Mouse (Mus musculus): ENCODE measurements at regions not wholly inside any gene's neighbourhood (a gene's known extent, or its start where the extent isn't known, plus 50 kb on each side); places are given as distances from the start of the nearest gene placed in this dataset.
A peak's percentile ranks its signal among the peaks of the same experiment; 100 is the strongest.
"Not testable (repeated sequence)": the region's sequence is repeated elsewhere in the genome, so short reads cannot be mapped to it uniquely, and the experiment has no call there.

GRCm38 (mm10) chr5:78075203-78075602 is 667.4 kb upstream of the Igfbp7 start:
- no peak for TF ChIP-seq CTCF (IDR thresholded peaks at IDR 0.05)
- no peak for DNase-seq (ENCODE audit: low read depth, low spot score)
- no peak for ATAC-seq

GRCm38 (mm10) chr5:78032554-78033250 is 624.9 kb upstream of the Igfbp7 start:
- no peaks in the 10 kb centered on the region for H3K27me3 ChIP-seq
- DNase-seq (ENCODE audit: low read depth, low spot score) (no peak), ATAC-seq (no peak)
- no peak for TF ChIP-seq CTCF (IDR thresholded peaks at IDR 0.05)
- in situ Hi-C loops (cut with MboI; ENCODE audit: low pct_unique_long_range_greater_than_20kb) = no loop called here
- ChIA-PET POLR2A (no interaction called here), CTCF (interaction anchor here (1.1 to 1.6 kb wide), 2 partner anchors 11 to 19 kb away, joined by 3 read pairs; no protein-coding TSS in a partner anchor)

More at GRCm38 (mm10) chr5:78075203-78075602, 667.4 kb upstream of the Igfbp7 start:
- in situ Hi-C loops (cut with MboI; ENCODE audit: low pct_unique_long_range_greater_than_20kb) = no loop called here
- H3K27me3 ChIP-seq = no peaks in the 10 kb centered on the region
- ChIA-PET CTCF (interaction anchor here (1.1 kb wide), 2 partner anchors 9 to 11 kb away, joined by 3 read pairs; no protein-coding TSS in a partner anchor), POLR2A (no interaction called here)

DNA sequence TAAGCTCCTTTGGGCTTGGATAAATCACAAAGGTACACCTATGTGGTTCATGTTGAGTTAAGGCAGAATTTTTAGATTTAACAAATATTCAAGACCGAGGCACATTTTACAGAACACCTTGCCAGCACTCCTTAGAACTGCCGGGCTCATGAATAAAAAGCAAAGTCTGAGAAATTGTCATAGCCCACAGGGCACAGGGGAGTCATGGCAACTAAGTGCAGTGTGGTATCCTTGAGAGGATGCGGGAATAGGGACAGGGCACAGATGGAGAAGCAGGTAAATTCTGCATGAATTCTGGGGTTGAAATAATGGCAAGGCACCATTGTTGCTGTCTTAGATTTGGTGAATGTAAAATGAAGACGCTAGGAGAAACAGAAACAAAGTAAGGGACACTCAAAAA is 609.7 kb upstream of the Igfbp7 start:
- ATAC-seq = no peak
- TF ChIP-seq CTCF (IDR thresholded peaks at IDR 0.05) = no peak
- in situ Hi-C loops (cut with MboI; ENCODE audit: low pct_unique_long_range_greater_than_20kb) = no loop called here
- no peaks in the 10 kb centered on the region for H3K27me3 ChIP-seq
- DNase-seq (ENCODE audit: low read depth, low spot score) = no peak
- ChIA-PET CTCF (interaction anchor here (0.7 kb wide), 1 partner anchor 108 kb away, joined by 3 read pairs; no protein-coding TSS in a partner anchor), POLR2A (no interaction called here)

- no peaks in the 10 kb centered on the region for H3K27me3 ChIP-seq
- ChIA-PET CTCF (interaction anchor here (1.3 kb wide), 1 partner anchor 10 kb away, joined by 4 read pairs; no protein-coding TSS in a partner anchor), POLR2A (interaction anchor here (0.9 kb wide), 1 partner anchor 29 kb away, joined by 3 read pairs; no protein-coding TSS in a partner anchor)
- TF ChIP-seq CTCF (IDR thresholded peaks at IDR 0.05) = no peak
- no peak for ATAC-seq
- in situ Hi-C loops (cut with MboI; ENCODE audit: low pct_unique_long_range_greater_than_20kb) = no loop called here
- DNase-seq (ENCODE audit: low read depth, low spot score) = no peak
These were observed 578.7 kb upstream of the Igfbp7 start for GRCm38 (mm10) chr5:77986449-77987047.

DNA sequence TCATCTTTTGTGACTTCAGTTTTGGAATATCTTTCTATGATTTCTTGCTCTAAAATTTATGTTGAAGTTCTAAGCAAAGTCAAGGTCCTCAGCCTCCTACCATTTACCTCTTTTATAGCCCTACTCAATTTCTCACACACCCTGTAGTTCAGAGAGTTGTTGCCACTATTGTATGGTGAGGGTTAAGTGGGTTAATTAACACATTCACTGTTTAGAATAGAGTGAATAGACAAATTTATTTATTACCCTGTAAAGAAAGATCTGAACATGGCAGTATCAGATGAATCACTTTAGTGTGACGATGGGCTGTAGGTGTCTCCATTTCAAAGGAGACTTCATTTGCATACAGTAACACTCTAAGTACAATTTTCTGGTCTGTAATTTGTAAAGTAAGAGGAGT is 577.4 kb upstream of the Igfbp7 start:
- TF ChIP-seq CTCF (IDR thresholded peaks at IDR 0.05) = no peak
- no peaks in the 10 kb centered on the region for H3K27me3 ChIP-seq
- ChIA-PET CTCF (no interaction called here), POLR2A (no interaction called here)
- in situ Hi-C loops (cut with MboI; ENCODE audit: low pct_unique_long_range_greater_than_20kb) = no loop called here
- DNase-seq (ENCODE audit: low read depth, low spot score) (no peak), ATAC-seq (no peak)

DNA sequence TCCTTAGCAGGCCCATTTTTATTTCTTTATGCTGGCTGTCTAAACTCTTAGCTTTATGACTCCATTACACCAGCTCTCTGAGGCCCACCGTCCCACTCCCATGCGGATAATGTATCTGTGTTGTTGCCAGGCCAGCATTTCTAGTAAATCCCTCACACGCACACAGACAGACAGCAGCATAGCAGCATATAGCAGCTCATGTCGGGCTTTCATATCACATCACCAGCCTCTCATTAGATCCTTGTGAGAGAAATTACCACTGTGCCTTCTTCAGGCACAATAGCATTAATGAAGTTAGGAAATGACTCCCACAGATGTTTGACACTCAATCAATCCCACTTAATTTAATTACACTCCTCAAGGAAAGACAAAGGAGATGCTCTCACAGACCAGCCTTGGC is 532.2 kb upstream of the Igfbp7 start:
- CTCF ChIA-PET; ATAC-seq; H3K27me3 ChIP-seq; DNase-seq (ENCODE audit: low read depth, low spot score); POLR2A ChIA-PET; in situ Hi-C loops (cut with MboI; ENCODE audit: low pct_unique_long_range_greater_than_20kb): not testable (repeated sequence)

DNA sequence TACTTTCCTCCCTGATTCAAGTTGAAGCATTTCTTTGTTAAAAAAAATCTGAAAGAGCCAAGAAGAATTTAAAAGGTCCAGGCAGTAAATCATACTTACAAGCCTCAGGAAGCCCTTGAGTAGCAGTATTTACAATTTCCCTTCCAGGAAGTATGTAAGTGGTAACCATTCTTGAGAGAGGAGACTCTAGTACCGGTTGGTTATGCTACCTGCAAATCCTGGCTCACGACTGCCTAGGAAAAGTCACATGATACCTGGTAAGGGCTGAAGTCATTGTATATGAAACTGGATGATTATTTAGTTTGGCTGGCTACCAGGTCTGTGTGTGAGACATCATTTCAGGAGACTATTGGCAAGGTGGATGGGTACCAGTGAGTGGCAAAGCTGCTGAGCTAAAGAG is 524.0 kb upstream of the Igfbp7 start:
- ATAC-seq (no peak), DNase-seq (ENCODE audit: low read depth, low spot score) (no peak)
- CTCF ChIA-PET = no interaction called here
- TF ChIP-seq CTCF (IDR thresholded peaks at IDR 0.05) = no peak
- peaks cover 4% of the 10 kb centered on the region for H3K27me3 ChIP-seq
- POLR2A ChIA-PET = no interaction called here
- in situ Hi-C loops (cut with MboI; ENCODE audit: low pct_unique_long_range_greater_than_20kb) = no loop called here

DNA sequence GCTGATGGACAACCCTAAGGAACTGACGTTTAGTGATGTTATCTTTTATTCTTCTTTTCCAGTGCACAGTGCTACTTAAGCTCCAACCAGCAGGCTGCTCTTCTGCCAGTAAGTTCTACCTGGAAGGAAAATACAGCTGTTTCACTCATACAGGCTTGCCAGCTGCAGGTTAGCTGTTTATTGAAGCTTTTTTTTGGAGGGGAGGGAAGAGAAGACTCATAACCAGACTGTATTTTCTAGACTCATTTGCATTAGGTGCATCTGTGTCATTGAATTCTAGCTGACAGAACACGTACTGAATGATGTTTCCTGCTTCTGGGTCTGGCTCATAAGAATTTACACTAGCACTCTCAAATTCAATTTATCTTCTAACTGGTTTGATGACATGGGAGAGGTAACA is 513.3 kb upstream of the Igfbp7 start:
- H3K27me3 ChIP-seq = peaks cover 33% of the 10 kb centered on the region
- DNase-seq (ENCODE audit: low read depth, low spot score) (no peak), ATAC-seq (no peak)
- in situ Hi-C loops (cut with MboI; ENCODE audit: low pct_unique_long_range_greater_than_20kb) = no loop called here
- ChIA-PET CTCF (interaction anchor here (1.2 kb wide), 1 partner anchor 13 kb away, joined by 3 read pairs; no protein-coding TSS in a partner anchor), POLR2A (no interaction called here)
- TF ChIP-seq CTCF (IDR thresholded peaks at IDR 0.05) = no peak

- in situ Hi-C loops (cut with MboI; ENCODE audit: low pct_unique_long_range_greater_than_20kb) = no loop called here
- ChIA-PET POLR2A (no interaction called here), CTCF (no interaction called here)
- ATAC-seq (no peak), DNase-seq (ENCODE audit: low read depth, low spot score) (no peak)
- peaks cover 33% of the 10 kb centered on the region for H3K27me3 ChIP-seq
- no peak for TF ChIP-seq CTCF (IDR thresholded peaks at IDR 0.05)
These were observed 509.3 kb upstream of the Igfbp7 start for GRCm38 (mm10) chr5:77917086-77917676.

DNA sequence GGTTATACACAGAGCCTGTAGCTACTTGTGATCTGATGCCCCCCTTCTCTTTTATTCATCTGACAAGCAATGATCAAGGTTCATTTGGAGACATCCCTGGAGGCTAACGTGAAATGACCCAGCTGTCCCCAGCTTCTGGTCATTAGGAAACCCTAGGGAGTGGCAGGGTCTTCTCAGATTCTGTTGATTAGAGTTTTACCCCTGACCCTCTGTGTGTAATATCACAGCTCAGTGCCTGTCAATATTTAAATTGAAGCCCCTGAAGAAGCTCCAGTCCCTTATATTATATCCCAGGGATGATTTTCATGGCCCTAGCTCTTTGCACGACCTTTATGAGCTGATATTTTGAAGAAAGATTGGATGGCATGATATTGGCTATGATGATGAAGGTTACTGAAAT is 508.5 kb upstream of the Igfbp7 start:
- CTCF ChIA-PET = no interaction called here
- no peak for ATAC-seq
- DNase-seq (ENCODE audit: low read depth, low spot score) = no peak
- no peak for TF ChIP-seq CTCF (IDR thresholded peaks at IDR 0.05)
- in situ Hi-C loops (cut with MboI; ENCODE audit: low pct_unique_long_range_greater_than_20kb) = no loop called here
- peaks cover 27% of the 10 kb centered on the region for H3K27me3 ChIP-seq
- POLR2A ChIA-PET = no interaction called here

- CTCF ChIA-PET = interaction anchor here (0.6 to 1.8 kb wide), 7 partner anchors 11 to 391 kb away, joined by 3 to 8 read pairs (median 3); no protein-coding TSS in a partner anchor
- TF ChIP-seq CTCF (IDR thresholded peaks at IDR 0.05) = peak; percentile 69
- H3K27me3 ChIP-seq = peaks cover 8% of the 10 kb centered on the region
- POLR2A ChIA-PET = no interaction called here
- ATAC-seq (peak; percentile 47), DNase-seq (ENCODE audit: low read depth, low spot score) (no peak)
- in situ Hi-C loops (cut with MboI; ENCODE audit: low pct_unique_long_range_greater_than_20kb) = no loop called here
These were observed 501.4 kb upstream of the Igfbp7 start for GRCm38 (mm10) chr5:77909218-77909617.

DNA sequence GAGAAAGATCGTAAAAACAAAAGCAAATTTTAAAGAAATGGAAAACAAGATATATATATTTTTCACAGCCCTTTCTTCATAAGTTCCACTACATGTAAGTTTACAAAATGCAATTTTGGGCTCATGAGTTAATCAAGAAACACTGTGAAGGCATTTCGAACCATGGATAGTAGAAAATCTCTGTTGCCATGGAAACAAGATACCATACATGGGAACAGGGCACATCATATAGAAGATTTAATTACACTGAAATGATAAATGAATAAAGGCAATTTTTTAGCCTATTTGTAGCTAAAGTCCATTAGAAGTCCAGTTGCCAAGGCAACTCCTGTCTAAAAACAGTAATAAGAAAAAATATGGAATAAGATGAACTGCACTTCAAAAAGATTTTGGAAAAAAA is 484.2 kb upstream of the Igfbp7 start:
- CTCF ChIA-PET; ATAC-seq; DNase-seq (ENCODE audit: low read depth, low spot score); H3K27me3 ChIP-seq; POLR2A ChIA-PET; in situ Hi-C loops (cut with MboI; ENCODE audit: low pct_unique_long_range_greater_than_20kb): not testable (repeated sequence)

Data from Patski (cell line).